8 mouse cellular contexts compared by ENCODE assay signal in genomic region chr2:154372842-154373500, GRCm38 (mm10). TPM values are rescaled to one million over a fixed set of nuclear protein-coding genes. Genes with fewer than 3 reads are reported as not detected.
DNase-seq lines count a peak whose midpoint lies in the region; ATAC-seq lines count a peak whose summit lies in the region.

Gene Cdk5rap1 (minus strand): TSS chr2:154373010.

- H3K4me1 ChIP-seq in heart, embryonic 14.5 days (ENCODE audit: control insufficient read depth in 2 of 2, insufficient read depth in 2 of 2, low read length in 2 of 2), result peaks cover 7 to 18% of the 10 kb centered on the region in 2 experiments
- H3K4me1 ChIP-seq in neural tube, embryonic 13.5 days (replicated peaks), result peaks cover 10% of the 10 kb centered on the region

- intact Hi-C loops in left cerebral cortex, postnatal 25 days (cut with DNase I), result no loop called here

- H3K27me3 ChIP-seq in heart, embryonic 14.5 days (ENCODE audit: control insufficient read depth, insufficient read depth, low read length), result no peaks in the 10 kb centered on the region
- no peaks in the 10 kb centered on the region for H3K27me3 ChIP-seq in neural tube, embryonic 13.5 days

- peaks cover 52% of the 10 kb centered on the region for H3K36me3 ChIP-seq in heart, embryonic 14.5 days (ENCODE audit: control insufficient read depth, insufficient read depth, low read length)
- peaks cover 12% of the 10 kb centered on the region for H3K36me3 ChIP-seq in neural tube, embryonic 13.5 days

- no peak for ATAC-seq in heart, embryonic 14.5 days (ENCODE audit: insufficient number of reproducible peaks, insufficient read depth, low FRiP score, low read depth)
- ATAC-seq in neural tube, embryonic 13.5 days (ENCODE audit: low read depth), result peak; percentile 79

- peak within 1 kb of the TSS; percentile 86 to 87 for H3K27ac ChIP-seq in heart, embryonic 14.5 days (replicated peaks in 1 of 2; ENCODE audit: control insufficient read depth in 1 of 2, insufficient read depth in 1 of 2, low read depth in 2 of 2, low read length in 2 of 2)
- peak within 1 kb of the TSS; percentile 81 for H3K27ac ChIP-seq in neural tube, embryonic 13.5 days (replicated peaks)

- peak within 1 kb of the TSS; percentile 75 for H3K4me2 ChIP-seq in heart, embryonic 14.5 days (ENCODE audit: low read length)
- peak within 1 kb of the TSS; percentile 91 for H3K4me2 ChIP-seq in neural tube, embryonic 13.5 days

- DNase-seq in frontal cortex, adult 2 months (ENCODE audit: extremely low spot score in 1 of 2, low spot score in 1 of 2), result no peak
- no peak for DNase-seq in frontal cortex, postnatal 14 days (ENCODE audit: low spot score in 2 of 2)
- no peak for DNase-seq in urinary bladder, adult 2 months (ENCODE audit: low spot score)
- no peak for DNase-seq in urinary bladder, postnatal 25 days (ENCODE audit: low spot score)
- DNase-seq in left cerebral cortex, postnatal 25 days (ENCODE audit: low spot score in 2 of 2), result no peak
- DNase-seq in right cerebral cortex, postnatal 4 days, result no peak

- WGBS in heart, embryonic 14.5 days, result 12% methylated on average over 9 of the region's 9 CpGs
- WGBS in neural tube, embryonic 13.5 days, result 16% methylated on average over 9 of the region's 9 CpGs

- H3K9ac ChIP-seq in heart, embryonic 14.5 days (ENCODE audit: low read length), result peak within 1 kb of the TSS; percentile 89
- peak within 1 kb of the TSS; percentile 88 for H3K9ac ChIP-seq in neural tube, embryonic 13.5 days

- H3K4me3 ChIP-seq in heart, embryonic 14.5 days (ENCODE audit: control insufficient read depth in 1 of 2, insufficient read depth in 1 of 2, low read depth in 1 of 2, low read length in 2 of 2), result peak within 1 kb of the TSS; percentile 54 to 79
- peak within 1 kb of the TSS; percentile 61 for H3K4me3 ChIP-seq in neural tube, embryonic 13.5 days

- H3K9me3 ChIP-seq in heart, embryonic 14.5 days (ENCODE audit: control insufficient read depth, low read length), result no peaks in the 10 kb centered on the region
- H3K9me3 ChIP-seq in neural tube, embryonic 13.5 days, result no peaks in the 10 kb centered on the region

RNA-seq across cellular contexts. Expression of gene Cdk5rap1, which starts in this region (rescaled TPM):
- polyA plus RNA-seq in frontal cortex, adult 2 months (2012; rRNA removed), result 13.6 and 19.0 TPM in 2 replicates
- 16.9 and 25.0 TPM in 2 replicates for polyA plus RNA-seq in urinary bladder, adult 2 months (2012; rRNA removed)
- polyA plus RNA-seq in heart, embryonic 14.5 days (2014; fragmentation: Nextera tagmentation; extraction: Ambion mirVana), result 10.1 and 14.4 TPM in 2 replicates
- total RNA-seq in left cerebral cortex, postnatal 25 days (2021), result 10 to 100 TPM; 11.4 to 17.4 TPM
- polyA plus RNA-seq in neural tube, embryonic 13.5 days (2015; fragmentation: Nextera tagmentation; extraction: Ambion mirVana), result 15.2 and 15.7 TPM in 2 replicates
